Comparison of ENCODE assay signal across 28 mouse cellular contexts in genomic region chr6:108506161-108506560, GRCm38 (mm10).
"Had no signal": no experiment of that assay in that cellular context is flagged by ENCODE, and none has a peak within 500 bp of the region (broad histone marks: within the 10 kb centered on the region; RNA-seq: fewer than 3 reads in every experiment).

No protein-coding gene starts in this region.

- H3K36me3 ChIP-seq: forebrain, embryonic 12.5 days had no signal

- H3K9me3 ChIP-seq: embryonic facial prominence, embryonic 10.5 days; embryonic facial prominence, embryonic 12.5 days; embryonic facial prominence, embryonic 13.5 days; embryonic facial prominence, embryonic 15.5 days; forebrain, embryonic 10.5 days; forebrain, embryonic 12.5 days; forebrain, embryonic 13.5 days; forebrain, embryonic 15.5 days had no signal

- H3K4me1 ChIP-seq: embryonic facial prominence, embryonic 12.5 days; embryonic facial prominence, embryonic 13.5 days; embryonic facial prominence, embryonic 15.5 days; forebrain, embryonic 12.5 days; forebrain, embryonic 13.5 days; forebrain, embryonic 15.5 days had no signal

- H3K27ac ChIP-seq: embryonic facial prominence, embryonic 10.5 days; embryonic facial prominence, embryonic 12.5 days; embryonic facial prominence, embryonic 13.5 days; embryonic facial prominence, embryonic 15.5 days; forebrain, embryonic 10.5 days; forebrain, embryonic 12.5 days; forebrain, embryonic 13.5 days; forebrain, embryonic 15.5 days; gastrocnemius, adult 2 months had no signal

- ATAC-seq: forebrain, embryonic 13.5 days; forebrain, embryonic 14.5 days; forebrain, embryonic 15.5 days; forebrain, embryonic 16.5 days; forebrain, postnatal 0 days had no signal

- H3K4me3 ChIP-seq: embryonic facial prominence, embryonic 10.5 days; embryonic facial prominence, embryonic 12.5 days; embryonic facial prominence, embryonic 13.5 days; embryonic facial prominence, embryonic 15.5 days; erythroblast, embryonic 14.5 days; forebrain, embryonic 10.5 days; forebrain, embryonic 12.5 days; forebrain, embryonic 13.5 days; forebrain, embryonic 15.5 days; gastrocnemius, adult 2 months had no signal

- H3K27me3 ChIP-seq: embryonic facial prominence, embryonic 12.5 days; embryonic facial prominence, embryonic 13.5 days; embryonic facial prominence, embryonic 15.5 days; forebrain, embryonic 12.5 days; forebrain, embryonic 13.5 days; forebrain, embryonic 15.5 days had no signal

- DNase-seq: cerebellum, adult 2 months; cerebellum, adult 8-10 months; cerebellum, adult 9-10 months; cerebellum, adult 9-11 months; cerebellum, postnatal 10 days; cerebellum, postnatal 14 days; cerebellum, postnatal 25 days; cerebellum, postnatal 36 days; embryo, embryonic 11 days; forebrain, postnatal 0 days; gastrocnemius, adult 2 months; gastrocnemius, postnatal 10 days; gastrocnemius, postnatal 14 days; gastrocnemius, postnatal 25 days; gastrocnemius, postnatal 36 days; heart, adult 11 months; heart, adult 18-20 months had no signal

- H3K4me2 ChIP-seq: embryonic facial prominence, embryonic 12.5 days; embryonic facial prominence, embryonic 13.5 days; embryonic facial prominence, embryonic 15.5 days; forebrain, embryonic 12.5 days; forebrain, embryonic 13.5 days; forebrain, embryonic 15.5 days had no signal

- H3K9ac ChIP-seq: embryonic facial prominence, embryonic 12.5 days; embryonic facial prominence, embryonic 13.5 days; embryonic facial prominence, embryonic 15.5 days; forebrain, embryonic 12.5 days; forebrain, embryonic 13.5 days; forebrain, embryonic 15.5 days; forebrain, postnatal 0 days had no signal
